Mouse (Mus musculus): Measurements from ENCODE around the gene Megf11. TPM values are rescaled to one million over a fixed set of nuclear protein-coding genes. Genes with fewer than 3 reads are reported as not detected.

The Megf11 gene
- total and polyA plus RNA-seq, 3 experiments = 0.33 to 2.0 (median 1.6) TPM

DNA sequence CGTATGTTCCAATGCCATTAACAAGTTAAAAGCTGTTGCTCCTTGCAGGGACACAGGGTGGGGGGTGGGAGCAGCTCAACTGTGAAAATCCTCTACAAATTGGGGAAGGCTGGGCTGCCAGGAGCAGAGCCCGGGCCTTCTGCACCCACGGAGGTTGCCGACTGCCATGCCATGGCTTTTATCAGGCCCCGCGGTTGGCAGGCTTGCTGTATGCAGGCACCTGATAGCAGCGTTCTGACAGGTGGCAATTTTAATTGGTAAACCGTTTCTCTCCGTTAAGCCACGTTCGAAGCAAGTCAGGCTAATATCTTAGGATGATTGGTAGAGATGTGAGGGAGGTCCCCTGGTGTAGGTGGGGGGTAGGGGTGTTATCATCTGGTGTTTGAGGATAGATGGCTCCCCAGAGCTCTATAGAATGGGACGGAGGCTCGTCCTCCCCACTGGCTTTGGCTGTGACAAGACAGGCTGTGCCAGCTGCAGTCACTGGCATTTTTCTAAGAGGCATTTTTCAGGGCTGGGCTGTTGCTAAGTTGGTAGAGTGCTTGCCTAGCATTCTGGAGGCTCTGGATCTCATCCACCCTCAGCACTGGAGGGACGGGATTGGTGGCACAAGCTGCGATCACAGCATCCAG is 148.2 kb downstream of the Megf11 start:
- Histone ChIP-seq H3K4me3 (no peak overlapping the region), H3K36me3 (ENCODE audit: control insufficient read depth, insufficient read depth, low read length) (no peaks in the 10 kb centered on the region), H3K27me3 (ENCODE audit: control insufficient read depth, insufficient read depth, low read length) (no peaks in the 10 kb centered on the region), H3K9ac (ENCODE audit: low read depth, low read length) (no peak overlapping the region), H3K4me1 (ENCODE audit: control insufficient read depth, insufficient read depth, low read length) (no peaks in the 10 kb centered on the region), H3K27ac (no peak overlapping the region), H3K79me2 (replicated peaks; ENCODE audit: control insufficient read depth, insufficient read depth, low read length) (no peaks in the 10 kb centered on the region)
- no peak for TF ChIP-seq EP300 (IDR thresholded peaks at IDR 0.05; ENCODE audit: insufficient read depth, low read depth, low read length)
- TF ChIP-seq POLR2A (IDR thresholded peaks at IDR 0.05; ENCODE audit: insufficient read depth, low read depth, low read length) = no peak
- no peak for TF ChIP-seq CTCF (IDR thresholded peaks at IDR 0.05)
- intact Hi-C loops (cut with DNase I) = no loop called here
- 27% methylated on average over 15 of the region's 15 CpGs for WGBS
- no peak for DNase-seq

DNA sequence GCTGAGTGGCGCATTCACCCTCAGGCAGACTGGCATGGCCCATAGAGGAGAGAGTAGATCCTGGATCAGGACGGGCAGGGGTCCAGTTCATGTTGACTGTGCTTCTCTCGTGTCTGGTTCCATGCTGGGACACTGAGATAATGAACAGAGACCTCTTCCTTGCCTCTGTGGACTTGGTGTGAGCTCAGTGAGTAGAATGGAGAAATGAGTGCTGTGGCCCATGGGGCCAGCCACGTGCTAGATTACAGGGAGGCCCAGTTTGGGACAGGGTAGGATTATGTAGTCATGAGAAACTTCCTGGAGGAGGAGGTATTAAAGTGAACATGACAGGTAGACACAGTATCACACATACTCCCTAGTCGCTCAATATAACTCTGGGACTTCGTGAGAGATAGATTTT is 148.9 kb downstream of the Megf11 start:
- Histone ChIP-seq H3K4me1 (ENCODE audit: control insufficient read depth, insufficient read depth, low read length) (no peaks in the 10 kb centered on the region), H3K4me3 (no peak overlapping the region), H3K9ac (ENCODE audit: low read depth, low read length) (no peak overlapping the region), H3K79me2 (replicated peaks; ENCODE audit: control insufficient read depth, insufficient read depth, low read length) (no peaks in the 10 kb centered on the region), H3K36me3 (ENCODE audit: control insufficient read depth, insufficient read depth, low read length) (no peaks in the 10 kb centered on the region), H3K27ac (no peak overlapping the region), H3K27me3 (ENCODE audit: control insufficient read depth, insufficient read depth, low read length) (no peaks in the 10 kb centered on the region)
- no peak for DNase-seq
- 71% methylated on average over 6 of the region's 6 CpGs for WGBS
- TF ChIP-seq CTCF (IDR thresholded peaks at IDR 0.05) (no peak), EP300 (IDR thresholded peaks at IDR 0.05; ENCODE audit: insufficient read depth, low read depth, low read length) (no peak), POLR2A (IDR thresholded peaks at IDR 0.05; ENCODE audit: insufficient read depth, low read depth, low read length) (no peak)
- intact Hi-C loops (cut with DNase I) = no loop called here

DNA sequence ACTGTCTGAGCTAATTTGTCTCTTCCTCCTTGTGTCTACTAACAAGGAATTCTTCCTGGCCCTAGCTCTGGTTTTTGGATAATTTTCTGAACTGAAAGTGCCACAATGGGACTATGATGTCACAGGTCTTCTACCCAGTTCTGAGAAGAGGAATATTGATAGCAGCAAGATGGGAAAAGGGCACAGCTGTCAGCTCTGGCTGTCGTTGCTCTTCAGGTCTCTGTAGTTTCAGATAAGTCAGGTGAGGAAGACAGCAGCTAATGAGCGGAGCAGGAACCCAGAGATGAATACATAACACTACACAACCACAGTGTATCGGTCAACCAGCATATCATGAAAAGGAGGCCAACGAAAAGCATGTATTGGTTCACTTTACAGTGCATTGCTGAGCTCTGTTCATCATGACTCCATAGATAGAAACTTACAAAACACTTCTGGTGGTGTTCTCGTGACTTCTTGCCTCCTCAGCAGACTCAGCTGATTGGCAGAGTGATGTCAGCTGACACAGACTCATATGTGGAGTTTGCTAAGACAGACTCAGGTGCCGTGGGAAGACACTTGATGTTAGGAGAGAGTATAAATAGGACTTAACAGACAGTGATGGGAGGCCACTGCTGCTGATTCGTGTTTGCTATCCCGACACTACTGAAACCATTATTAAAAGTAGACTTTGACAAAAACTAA is 149.6 kb downstream of the Megf11 start:
- no peaks in the 10 kb centered on the region for H3K4me1 ChIP-seq (ENCODE audit: control insufficient read depth, insufficient read depth, low read length)
- WGBS = 82% methylated on average over 8 of the region's 8 CpGs
- H3K4me3 ChIP-seq = no peak overlapping the region
- no peaks in the 10 kb centered on the region for H3K27me3 ChIP-seq (ENCODE audit: control insufficient read depth, insufficient read depth, low read length)
- H3K36me3 ChIP-seq (ENCODE audit: control insufficient read depth, insufficient read depth, low read length) = no peaks in the 10 kb centered on the region
- intact Hi-C loops (cut with DNase I) = no loop called here
- no peak overlapping the region for H3K9ac ChIP-seq (ENCODE audit: low read depth, low read length)
- no peak overlapping the region for H3K27ac ChIP-seq
- DNase-seq = no peak
- H3K79me2 ChIP-seq (replicated peaks; ENCODE audit: control insufficient read depth, insufficient read depth, low read length) = no peaks in the 10 kb centered on the region
- TF ChIP-seq CTCF (IDR thresholded peaks at IDR 0.05) (no peak), POLR2A (IDR thresholded peaks at IDR 0.05; ENCODE audit: insufficient read depth, low read depth, low read length) (no peak), EP300 (IDR thresholded peaks at IDR 0.05; ENCODE audit: insufficient read depth, low read depth, low read length) (no peak)

DNA sequence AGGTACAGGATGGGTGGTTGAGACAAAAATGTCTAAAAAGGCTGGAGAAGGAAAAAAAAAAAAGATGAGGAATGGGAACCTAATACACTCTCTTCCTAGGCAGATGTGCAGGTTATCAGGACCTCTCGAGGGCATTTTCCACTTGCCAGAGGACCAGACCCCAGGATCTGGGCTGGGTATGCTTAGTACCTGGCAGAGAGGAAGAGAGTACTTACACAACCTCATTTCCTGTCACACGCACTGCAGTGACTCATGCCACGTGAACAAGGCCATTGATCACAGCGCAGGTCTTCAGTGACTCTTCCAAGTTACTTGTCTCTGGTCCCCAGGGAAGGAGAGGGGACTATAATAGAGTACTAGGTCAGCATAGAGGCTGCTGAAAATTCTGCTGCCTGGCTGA is 152.4 kb downstream of the Megf11 start:
- Histone ChIP-seq H3K27me3 (ENCODE audit: control insufficient read depth, insufficient read depth, low read length) (no peaks in the 10 kb centered on the region; the same call in 1 of the 2 replicates), H3K9ac (ENCODE audit: low read depth, low read length) (no peak overlapping the region), H3K27ac (no peak overlapping the region), H3K4me3 (no peak overlapping the region), H3K4me1 (ENCODE audit: control insufficient read depth, insufficient read depth, low read length) (no peaks in the 10 kb centered on the region), H3K36me3 (ENCODE audit: control insufficient read depth, insufficient read depth, low read length) (no peaks in the 10 kb centered on the region), H3K79me2 (replicated peaks; ENCODE audit: control insufficient read depth, insufficient read depth, low read length) (no peaks in the 10 kb centered on the region)
- DNase-seq = no peak
- intact Hi-C loops (cut with DNase I) = no loop called here
- 49% methylated on average over 4 of the region's 4 CpGs for WGBS
- TF ChIP-seq EP300 (IDR thresholded peaks at IDR 0.05; ENCODE audit: insufficient read depth, low read depth, low read length) (no peak), CTCF (IDR thresholded peaks at IDR 0.05) (no peak), POLR2A (IDR thresholded peaks at IDR 0.05; ENCODE audit: insufficient read depth, low read depth, low read length) (no peak)

DNA sequence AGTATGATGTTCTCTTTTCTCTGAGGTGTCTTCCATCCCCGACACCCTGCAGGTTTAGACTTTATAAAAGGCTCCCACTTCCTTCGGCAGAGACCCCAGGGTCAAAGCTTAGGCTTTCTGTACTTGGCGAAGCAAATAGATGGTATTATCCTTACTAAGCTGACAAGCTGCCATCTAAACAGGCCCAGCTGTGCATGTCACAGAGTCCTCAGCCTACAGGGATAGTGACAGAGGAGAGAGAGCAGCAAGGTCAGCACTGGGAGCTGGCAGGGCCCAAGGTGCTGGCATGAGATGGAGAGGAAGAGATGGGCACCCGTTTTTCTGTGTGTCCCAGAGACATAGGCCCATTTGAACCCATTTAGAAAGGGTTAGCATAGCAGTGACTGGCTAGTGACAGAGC is 156.8 kb downstream of the Megf11 start:
- no peak for TF ChIP-seq CTCF (IDR thresholded peaks at IDR 0.05)
- no peak for TF ChIP-seq POLR2A (IDR thresholded peaks at IDR 0.05; ENCODE audit: insufficient read depth, low read depth, low read length)
- no peak for TF ChIP-seq EP300 (IDR thresholded peaks at IDR 0.05; ENCODE audit: insufficient read depth, low read depth, low read length)

DNA sequence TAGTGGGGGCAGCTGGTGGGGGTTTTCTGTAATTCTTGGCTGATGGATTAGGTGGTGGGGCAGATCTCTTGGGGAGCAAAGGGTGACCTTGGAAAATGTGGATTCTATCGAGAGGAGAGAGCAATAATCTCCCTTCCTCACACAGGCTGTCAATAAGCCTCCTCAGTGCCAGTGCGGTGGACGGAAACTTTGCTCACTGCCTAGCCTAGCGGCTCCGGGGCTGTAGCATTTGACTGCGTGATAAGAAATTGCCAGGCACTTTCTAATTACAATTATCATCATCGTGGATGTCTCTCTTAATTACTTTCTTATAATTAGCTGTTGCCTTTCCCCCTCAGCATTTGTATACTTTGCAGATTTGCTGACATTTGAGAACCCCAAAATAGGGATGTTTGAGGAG is 157.7 kb downstream of the Megf11 start:
- Histone ChIP-seq H3K27ac (no peak overlapping the region), H3K79me2 (replicated peaks; ENCODE audit: control insufficient read depth, insufficient read depth, low read length) (no peaks in the 10 kb centered on the region), H3K9ac (ENCODE audit: low read depth, low read length) (no peak overlapping the region), H3K36me3 (ENCODE audit: control insufficient read depth, insufficient read depth, low read length) (no peaks in the 10 kb centered on the region), H3K4me1 (ENCODE audit: control insufficient read depth, insufficient read depth, low read length) (no peaks in the 10 kb centered on the region; the same call in 1 of the 2 replicates), H3K27me3 (ENCODE audit: control insufficient read depth, insufficient read depth, low read length) (no peaks in the 10 kb centered on the region; the same call in none of the 2 replicates), H3K4me3 (no peak overlapping the region)
- TF ChIP-seq POLR2A (IDR thresholded peaks at IDR 0.05; ENCODE audit: insufficient read depth, low read depth, low read length) (no peak), CTCF (IDR thresholded peaks at IDR 0.05) (no peak), EP300 (IDR thresholded peaks at IDR 0.05; ENCODE audit: insufficient read depth, low read depth, low read length) (no peak)
- 25% methylated on average over 7 of the region's 7 CpGs for WGBS
- no peak for DNase-seq
- intact Hi-C loops (cut with DNase I) = no loop called here

More for the DNA sequence above, 156.8 kb downstream of the Megf11 start:
- no peak overlapping the region for H3K4me3 ChIP-seq
- H3K36me3 ChIP-seq (ENCODE audit: control insufficient read depth, insufficient read depth, low read length) = no peaks in the 10 kb centered on the region
- H3K27me3 ChIP-seq (ENCODE audit: control insufficient read depth, insufficient read depth, low read length) = no peaks in the 10 kb centered on the region; the same call in none of the 2 replicates
- 83% methylated on average over 4 of the region's 4 CpGs for WGBS
- H3K9ac ChIP-seq (ENCODE audit: low read depth, low read length) = no peak overlapping the region
- H3K79me2 ChIP-seq (replicated peaks; ENCODE audit: control insufficient read depth, insufficient read depth, low read length) = no peaks in the 10 kb centered on the region
- DNase-seq = no peak
- H3K4me1 ChIP-seq (ENCODE audit: control insufficient read depth, insufficient read depth, low read length) = no peaks in the 10 kb centered on the region; the same call in 1 of the 2 replicates
- no peak overlapping the region for H3K27ac ChIP-seq
- intact Hi-C loops (cut with DNase I) = no loop called here
